Mouse (Mus musculus): ENCODE data around the gene Plxdc1.
A peak's percentile ranks its signal among the peaks of the same experiment; 100 is the strongest.

The Plxdc1 gene

GRCm38 (mm10) chr11:98016824-98017223 lies 30.6 kb upstream of the Plxdc1 start:
- DNase-seq (ENCODE audit: low read depth in 1 of 2, low spot score in 2 of 2): no peak

GRCm38 (mm10) chr11:98016177-98016576 lies 29.9 kb upstream of the Plxdc1 start:
- no peak for DNase-seq (ENCODE audit: low read depth in 1 of 2, low spot score in 2 of 2)

- no peak for DNase-seq (ENCODE audit: low read depth in 1 of 2, low spot score in 2 of 2)
Observed at GRCm38 (mm10) chr11:98012831-98013230, 26.6 kb upstream of the Plxdc1 start.

- no peak for DNase-seq (ENCODE audit: low read depth in 1 of 2, low spot score in 2 of 2)
Observed at GRCm38 (mm10) chr11:98011716-98012115, 25.5 kb upstream of the Plxdc1 start.

GRCm38 (mm10) chr11:98008087-98008486 lies 21.8 kb upstream of the Plxdc1 start:
- no peak for DNase-seq (ENCODE audit: low read depth in 1 of 2, low spot score in 2 of 2)

GRCm38 (mm10) chr11:98005686-98006085 lies 19.4 kb upstream of the Plxdc1 start:
- no peak for DNase-seq (ENCODE audit: low read depth in 1 of 2, low spot score in 2 of 2)

GRCm38 (mm10) chr11:98005076-98005475 lies 18.8 kb upstream of the Plxdc1 start:
- no peak for DNase-seq (ENCODE audit: low read depth in 1 of 2, low spot score in 2 of 2)

GRCm38 (mm10) chr11:98004161-98004560 lies 17.9 kb upstream of the Plxdc1 start:
- no peak for DNase-seq (ENCODE audit: low read depth in 1 of 2, low spot score in 2 of 2)

- no peak for DNase-seq (ENCODE audit: low read depth in 1 of 2, low spot score in 2 of 2)
Observed at GRCm38 (mm10) chr11:98003171-98003671, 17.0 kb upstream of the Plxdc1 start.

- DNase-seq (ENCODE audit: low read depth in 1 of 2, low spot score in 2 of 2): peak in 1 of 2 experiments; percentile 80
Observed at GRCm38 (mm10) chr11:98002627-98003026, 16.4 kb upstream of the Plxdc1 start.

GRCm38 (mm10) chr11:98001986-98002385 lies 15.7 kb upstream of the Plxdc1 start:
- DNase-seq (ENCODE audit: low read depth in 1 of 2, low spot score in 2 of 2): no peak

- DNase-seq (ENCODE audit: low read depth in 1 of 2, low spot score in 2 of 2): no peak
Observed at GRCm38 (mm10) chr11:98001351-98001824, 15.1 kb upstream of the Plxdc1 start.

- DNase-seq (ENCODE audit: low read depth in 1 of 2, low spot score in 2 of 2): no peak
Observed at GRCm38 (mm10) chr11:98000378-98001140, 14.3 kb upstream of the Plxdc1 start.

GRCm38 (mm10) chr11:97999748-98000147 lies 13.5 kb upstream of the Plxdc1 start:
- DNase-seq (ENCODE audit: low read depth in 1 of 2, low spot score in 2 of 2): no peak

GRCm38 (mm10) chr11:97998898-97999608 lies 12.8 kb upstream of the Plxdc1 start:
- peak in 1 of 2 experiments; percentile 54 for DNase-seq (ENCODE audit: low read depth in 1 of 2, low spot score in 2 of 2)

GRCm38 (mm10) chr11:97998074-97998793 lies 12.0 kb upstream of the Plxdc1 start:
- no peak for DNase-seq (ENCODE audit: low read depth in 1 of 2, low spot score in 2 of 2)

GRCm38 (mm10) chr11:97997387-97997960 lies 11.2 kb upstream of the Plxdc1 start:
- no peak for DNase-seq (ENCODE audit: low read depth in 1 of 2, low spot score in 2 of 2)

GRCm38 (mm10) chr11:97996691-97997090 lies 10.4 kb upstream of the Plxdc1 start:
- DNase-seq (ENCODE audit: low read depth in 1 of 2, low spot score in 2 of 2): no peak

- DNase-seq (ENCODE audit: low read depth in 1 of 2, low spot score in 2 of 2): peak in 1 of 2 experiments; percentile 74
Observed at GRCm38 (mm10) chr11:97995564-97996288, 9.5 kb upstream of the Plxdc1 start, which contains the start of gene Arl5c. Arl5c (minus strand) TSS chr11:97996181.

GRCm38 (mm10) chr11:97994539-97995100 lies 8.4 kb upstream of the Plxdc1 start:
- peak; percentile 42 to 78 for DNase-seq (ENCODE audit: low read depth in 1 of 2, low spot score in 2 of 2)
